Mouse (Mus musculus) c-Kit-negative CD71-positive TER-119-positive erythroid progenitor cells, embryonic 14.5 days (primary cell): ENCODE results near the gene Tshz2.
"Not testable (repeated sequence)": the region's sequence is repeated elsewhere in the genome, so short reads cannot be mapped to it uniquely, and the experiment has no call there.

Experiments
- DNase-seq: peaks from one replicate; pipeline ENCODE4 v3.0.0-alpha.2; 2013; ENCODE audit warnings: low read depth, low spot score

Gene Tshz2

GRCm38 (mm10) chr2:169812055-169812454 is 179.2 kb downstream of the Tshz2 start:
- no peak for DNase-seq

- no peak for DNase-seq
Observed at GRCm38 (mm10) chr2:169812940-169813339, 180.1 kb downstream of the Tshz2 start.

- DNase-seq, result no peak
Observed at GRCm38 (mm10) chr2:169814351-169814750, 181.5 kb downstream of the Tshz2 start.

- no peak for DNase-seq
Observed at GRCm38 (mm10) chr2:169814757-169815156, 181.9 kb downstream of the Tshz2 start.

- no peak for DNase-seq
Observed at GRCm38 (mm10) chr2:169821021-169821441, 188.2 kb downstream of the Tshz2 start.

- DNase-seq, result no peak
Observed at GRCm38 (mm10) chr2:169825908-169826307, 193.1 kb downstream of the Tshz2 start.

GRCm38 (mm10) chr2:169826316-169826715 is 193.5 kb downstream of the Tshz2 start:
- no peak for DNase-seq

- no peak for DNase-seq
Observed at GRCm38 (mm10) chr2:169826833-169827232, 194.0 kb downstream of the Tshz2 start.

GRCm38 (mm10) chr2:169832184-169832583 is 199.4 kb downstream of the Tshz2 start:
- DNase-seq, result no peak

- no peak for DNase-seq
Observed at GRCm38 (mm10) chr2:169833638-169834037, 200.8 kb downstream of the Tshz2 start.

GRCm38 (mm10) chr2:169834602-169835001 is 201.8 kb downstream of the Tshz2 start:
- DNase-seq, result no peak

GRCm38 (mm10) chr2:169837031-169837605 is 204.3 kb downstream of the Tshz2 start:
- DNase-seq, result no peak

GRCm38 (mm10) chr2:169838521-169838920 is 205.7 kb downstream of the Tshz2 start:
- DNase-seq, result no peak

GRCm38 (mm10) chr2:169841442-169841841 is 208.6 kb downstream of the Tshz2 start:
- DNase-seq, result no peak

GRCm38 (mm10) chr2:169842494-169842893 is 209.7 kb downstream of the Tshz2 start:
- DNase-seq, result no peak

GRCm38 (mm10) chr2:169843553-169843952 is 210.7 kb downstream of the Tshz2 start:
- no peak for DNase-seq

- DNase-seq, result no peak
Observed at GRCm38 (mm10) chr2:169849077-169849476, 216.3 kb downstream of the Tshz2 start.

GRCm38 (mm10) chr2:169849541-169849940 is 216.7 kb downstream of the Tshz2 start:
- DNase-seq, result no peak

GRCm38 (mm10) chr2:169851606-169852005 is 218.8 kb downstream of the Tshz2 start:
- DNase-seq, result no peak

GRCm38 (mm10) chr2:169854491-169854890 is 221.7 kb downstream of the Tshz2 start:
- DNase-seq, result no peak

- not testable (repeated sequence) for DNase-seq
Observed at GRCm38 (mm10) chr2:169857041-169857440, 224.2 kb downstream of the Tshz2 start.

GRCm38 (mm10) chr2:169859078-169859855 is 226.5 kb downstream of the Tshz2 start:
- no peak for DNase-seq

- DNase-seq, result no peak
Observed at GRCm38 (mm10) chr2:169860895-169861294, 228.1 kb downstream of the Tshz2 start.
